Mouse (Mus musculus) myocyte (in vitro differentiated cells): ENCODE measurements at regions not wholly inside any gene's neighbourhood (a gene's known extent, or its start where the extent isn't known, plus 50 kb on each side); places are given as distances from the start of the nearest gene placed in this dataset.

ENCODE experiments used
- H3K27me3 ChIP-seq: one replicate; pipeline ENCODE4 v1.6.1; 2011; ENCODE audit not compliant: control insufficient read depth, insufficient read depth, insufficient read length
- H3K36me3 ChIP-seq: one replicate; pipeline ENCODE4 v1.6.1; 2011; ENCODE audit not compliant: control insufficient read depth, insufficient read depth
- H3K4me2 ChIP-seq: one replicate; pipeline ENCODE4 v1.6.1; 2011; ENCODE audit warnings: low read depth, control low read depth
- H3K4me3 ChIP-seq: one replicate; pipeline ENCODE4 v1.5.1; 2011; ENCODE audit warnings: mild to moderate bottlenecking, control low read depth, moderate library complexity
- H3K79me2 ChIP-seq: one replicate; pipeline ENCODE4 v1.6.1; 2011; ENCODE audit not compliant: control insufficient read depth, insufficient read depth
- H3ac ChIP-seq: one replicate; pipeline ENCODE4 v1.6.1; 2011; ENCODE audit not compliant: control insufficient read depth, insufficient read length
- CEBPB ChIP-seq: IDR thresholded peaks from 2 replicates; pipeline ENCODE4 v1.6.1; 2011; ENCODE audit warnings: mild to moderate bottlenecking, moderate library complexity; ENCODE audit not compliant: poor library complexity, insufficient read depth, severe bottlenecking
- E2F4 ChIP-seq: IDR thresholded peaks from one replicate; pipeline ENCODE4 v1.6.1; 2011; ENCODE audit warnings: mild to moderate bottlenecking, control low read depth, moderate library complexity; ENCODE audit not compliant: insufficient read depth
- MAX ChIP-seq: IDR thresholded peaks from one replicate; pipeline ENCODE4 v1.6.1; 2011; ENCODE audit warnings: low read depth, mild to moderate bottlenecking, control low read depth
- MYOD1 ChIP-seq, 3 experiments: IDR thresholded peaks; one replicate each; pipeline ENCODE4 v1.6.1; 2011; ENCODE audit warnings: control low read depth in 2 of 3, low read depth in 2 of 3, mild to moderate bottlenecking in 2 of 3, moderate library complexity in 1 of 3; ENCODE audit not compliant: insufficient read length in 2 of 3, control insufficient read depth in 1 of 3
- MYOG ChIP-seq, 3 experiments: IDR thresholded peaks; one replicate each; pipeline ENCODE4 v1.6.1; 2011; ENCODE audit warnings: control low read depth in 2 of 3, low read depth in 2 of 3, mild to moderate bottlenecking in 2 of 3; ENCODE audit not compliant: insufficient read length in 2 of 3, control insufficient read depth in 1 of 3, insufficient read depth in 1 of 3
- POLR2A ChIP-seq: IDR thresholded peaks from one replicate; pipeline ENCODE4 v1.6.1; 2011; ENCODE audit warnings: low read depth, mild to moderate bottlenecking, control low read depth, moderate library complexity; ENCODE audit not compliant: insufficient read length
- POLR2AphosphoS2 ChIP-seq: IDR thresholded peaks from one replicate; pipeline ENCODE4 v1.6.1; 2011; ENCODE audit warnings: low read depth, control low read depth; ENCODE audit not compliant: insufficient read length
- REST ChIP-seq: IDR thresholded peaks from one replicate; pipeline ENCODE4 v1.6.1; 2011; ENCODE audit warnings: mild to moderate bottlenecking, control low read depth, moderate library complexity; ENCODE audit not compliant: insufficient read depth, insufficient read length
- SRF ChIP-seq: IDR thresholded peaks from one replicate; pipeline ENCODE4 v1.6.1; 2011; ENCODE audit warnings: low read depth; ENCODE audit not compliant: control insufficient read depth, insufficient read length
- TCF12 ChIP-seq: IDR thresholded peaks from one replicate; pipeline ENCODE4 v1.6.1; 2011; ENCODE audit warnings: mild to moderate bottlenecking, control low read depth; ENCODE audit not compliant: poor library complexity, insufficient read depth, severe bottlenecking
- TCF3 ChIP-seq: IDR thresholded peaks from one replicate; pipeline ENCODE4 v1.6.1; 2011; ENCODE audit warnings: low read depth, control low read depth; ENCODE audit not compliant: insufficient read length
- USF1 ChIP-seq: IDR thresholded peaks from one replicate; pipeline ENCODE4 v1.6.1; 2011; ENCODE audit warnings: low read depth, mild to moderate bottlenecking, control low read depth, moderate library complexity

DNA sequence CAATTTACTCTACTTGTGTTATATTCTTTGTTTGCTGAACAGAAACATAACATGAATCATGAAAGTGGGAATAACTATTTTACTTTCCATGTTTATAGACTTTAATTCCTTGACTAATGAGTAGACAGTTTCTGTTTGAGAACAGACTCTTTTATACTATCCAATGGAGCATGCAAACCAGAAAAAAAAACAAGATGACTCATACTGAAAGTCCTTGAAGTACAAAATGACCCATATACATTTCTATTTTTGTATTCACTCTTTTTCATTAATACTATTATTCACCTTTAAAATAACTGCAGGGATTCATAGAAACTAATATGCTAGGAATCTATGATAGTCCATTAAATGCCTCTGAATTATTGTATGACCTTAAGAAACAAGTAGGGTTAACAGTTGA lies 549.5 kb upstream of the Rag2 start:
- H3K36me3 ChIP-seq: no peaks in the 10 kb centered on the region
- no peaks in the 10 kb centered on the region for H3K27me3 ChIP-seq
- H3K4me3 ChIP-seq: no peak overlapping the region
- TF ChIP-seq POLR2AphosphoS2: no peak
- no peak for TF ChIP-seq MYOD1 (IDR thresholded peaks at IDR 0.05; ENCODE audit: control insufficient read depth in 1 of 3, insufficient read length in 2 of 3, low read depth in 2 of 3)
- TF ChIP-seq TCF3: no peak
- no peak for TF ChIP-seq E2F4
- no peak for TF ChIP-seq SRF
- TF ChIP-seq TCF12: no peak
- TF ChIP-seq MAX: no peak
- no peak for TF ChIP-seq CEBPB
- TF ChIP-seq USF1: no peak
- TF ChIP-seq MYOG (IDR thresholded peaks at IDR 0.05; ENCODE audit: control insufficient read depth in 1 of 3, insufficient read depth in 1 of 3, insufficient read length in 2 of 3, low read depth in 2 of 3): no peak
- no peak for TF ChIP-seq REST
- no peak for TF ChIP-seq POLR2A
- H3K79me2 ChIP-seq: no peaks in the 10 kb centered on the region
- H3ac ChIP-seq: no peak overlapping the region
- H3K4me2 ChIP-seq: no peak overlapping the region

DNA sequence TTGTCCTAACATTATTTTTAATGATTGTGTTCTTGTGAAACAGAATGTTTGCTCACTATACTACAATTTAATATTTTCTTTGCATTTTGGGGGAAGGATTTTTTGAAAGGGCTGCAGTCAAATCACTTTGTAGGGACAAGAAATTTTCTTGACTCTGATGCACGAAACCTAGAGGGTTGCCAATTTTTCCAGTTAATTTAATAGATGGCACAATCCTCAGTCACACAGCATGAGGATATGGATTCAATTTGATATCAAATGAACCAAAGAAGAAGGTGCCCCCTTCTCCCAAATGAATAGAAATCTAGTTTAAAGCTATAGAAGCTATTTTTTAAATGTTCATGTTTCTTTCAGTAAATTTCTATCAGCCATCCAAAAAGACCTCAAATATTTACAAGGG lies 544.3 kb upstream of the Rag2 start:
- H3K4me3 ChIP-seq: no peak overlapping the region
- H3K27me3 ChIP-seq: no peaks in the 10 kb centered on the region
- H3K79me2 ChIP-seq: no peaks in the 10 kb centered on the region
- no peak overlapping the region for H3ac ChIP-seq
- no peak overlapping the region for H3K4me2 ChIP-seq
- no peaks in the 10 kb centered on the region for H3K36me3 ChIP-seq
- TF ChIP-seq TCF12 (no peak), MYOD1 (IDR thresholded peaks at IDR 0.05; ENCODE audit: control insufficient read depth in 1 of 3, insufficient read length in 2 of 3, low read depth in 2 of 3) (no peak), POLR2A (no peak), MYOG (IDR thresholded peaks at IDR 0.05; ENCODE audit: control insufficient read depth in 1 of 3, insufficient read depth in 1 of 3, insufficient read length in 2 of 3, low read depth in 2 of 3) (no peak), E2F4 (no peak), REST (no peak), USF1 (no peak), TCF3 (no peak), CEBPB (no peak), POLR2AphosphoS2 (no peak), SRF (no peak), MAX (no peak)

DNA sequence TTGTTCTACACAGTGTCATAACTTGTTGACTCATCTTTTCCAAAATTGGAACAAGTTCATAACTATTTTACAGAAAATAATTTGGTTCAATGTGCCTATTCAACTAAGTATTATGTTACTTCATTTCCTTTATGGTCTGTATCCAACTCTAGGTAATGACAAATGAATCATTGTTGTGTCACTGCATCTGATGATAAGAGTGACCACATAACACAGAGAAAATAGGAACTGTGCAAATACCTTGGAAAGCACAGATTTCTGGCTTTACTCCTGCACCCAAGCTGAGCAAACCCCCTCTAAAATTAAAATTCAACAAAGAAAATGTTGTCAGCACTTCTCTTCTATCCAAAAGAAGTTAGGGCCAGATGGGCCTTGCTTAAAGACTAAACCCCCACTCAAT lies 540.7 kb upstream of the Rag2 start:
- no peak overlapping the region for H3K4me2 ChIP-seq
- no peak overlapping the region for H3K4me3 ChIP-seq
- H3K36me3 ChIP-seq: no peaks in the 10 kb centered on the region
- TF ChIP-seq USF1 (no peak), POLR2A (no peak), MYOG (IDR thresholded peaks at IDR 0.05; ENCODE audit: control insufficient read depth in 1 of 3, insufficient read depth in 1 of 3, insufficient read length in 2 of 3, low read depth in 2 of 3) (no peak), REST (no peak), POLR2AphosphoS2 (no peak), E2F4 (no peak), CEBPB (no peak), MYOD1 (IDR thresholded peaks at IDR 0.05; ENCODE audit: control insufficient read depth in 1 of 3, insufficient read length in 2 of 3, low read depth in 2 of 3) (no peak), MAX (no peak), TCF3 (no peak), SRF (no peak), TCF12 (no peak)
- H3K27me3 ChIP-seq: no peaks in the 10 kb centered on the region
- no peak overlapping the region for H3ac ChIP-seq
- no peaks in the 10 kb centered on the region for H3K79me2 ChIP-seq

DNA sequence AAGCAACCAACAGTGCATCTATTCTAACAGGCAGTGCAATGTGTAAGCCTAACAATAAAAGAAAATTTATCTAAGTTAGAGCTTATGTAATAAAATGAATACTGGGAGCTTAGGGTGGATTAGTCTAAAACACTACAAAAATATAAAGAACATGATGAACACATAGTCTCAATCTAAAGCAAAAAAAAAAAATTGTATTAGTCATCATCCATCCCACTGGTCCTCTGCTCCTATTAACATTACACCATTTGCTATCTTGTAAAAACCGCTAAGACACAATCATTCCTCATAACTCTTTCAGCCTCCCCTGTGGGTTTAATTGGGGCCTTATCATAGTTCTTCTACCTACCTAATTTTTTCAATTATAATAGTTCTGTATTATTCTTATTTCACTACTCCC lies 539.9 kb upstream of the Rag2 start:
- Histone ChIP-seq H3K27me3 (no peaks in the 10 kb centered on the region), H3K4me2 (no peak overlapping the region), H3K4me3 (no peak overlapping the region), H3ac (no peak overlapping the region), H3K36me3 (no peaks in the 10 kb centered on the region), H3K79me2 (no peaks in the 10 kb centered on the region)
- TF ChIP-seq USF1 (no peak), POLR2AphosphoS2 (no peak), CEBPB (no peak), E2F4 (no peak)

DNA sequence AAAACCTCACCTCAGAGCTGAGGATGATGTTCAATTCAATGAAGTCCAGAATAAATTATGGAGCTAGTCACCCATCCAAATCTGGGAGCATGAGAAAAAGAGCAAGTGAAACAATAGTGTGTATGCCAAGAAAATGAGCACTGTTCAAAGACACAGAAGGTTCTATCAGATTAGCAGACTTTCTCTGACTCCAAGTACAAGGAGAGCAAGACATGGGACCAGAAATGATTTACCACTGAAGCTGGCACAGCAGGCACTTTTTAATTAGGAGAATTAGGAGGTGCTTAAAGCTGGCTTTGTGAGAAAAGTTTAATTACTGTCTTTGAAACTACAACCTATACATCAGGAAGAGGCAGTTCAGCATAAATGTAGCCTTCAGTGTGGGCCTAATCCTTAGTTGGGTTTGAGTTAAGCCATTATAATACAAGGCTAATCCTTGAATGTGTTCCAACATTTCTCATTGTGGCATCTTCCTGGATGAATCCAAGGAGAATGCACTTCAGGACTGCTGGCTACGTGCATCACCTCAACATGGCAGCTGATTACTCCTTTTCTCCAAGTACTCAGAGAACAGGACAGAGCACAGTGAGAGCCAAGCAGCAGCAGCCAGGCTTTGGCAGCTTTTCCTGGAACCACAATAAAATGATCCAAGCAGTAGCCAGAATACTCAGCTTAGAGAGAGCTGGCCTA lies 517.2 kb upstream of the Rag2 start:
- no peak for TF ChIP-seq POLR2A
- no peak for TF ChIP-seq REST
- no peak for TF ChIP-seq E2F4
- TF ChIP-seq SRF: no peak
- TF ChIP-seq USF1: no peak
- TF ChIP-seq TCF3: no peak
- TF ChIP-seq CEBPB: no peak
- no peak for TF ChIP-seq MYOG (IDR thresholded peaks at IDR 0.05; ENCODE audit: control insufficient read depth in 1 of 3, insufficient read depth in 1 of 3, insufficient read length in 2 of 3, low read depth in 2 of 3)
- no peak for TF ChIP-seq MYOD1 (IDR thresholded peaks at IDR 0.05; ENCODE audit: control insufficient read depth in 1 of 3, insufficient read length in 2 of 3, low read depth in 2 of 3)
- no peak for TF ChIP-seq MAX
- no peak for TF ChIP-seq POLR2AphosphoS2
- no peak for TF ChIP-seq TCF12
- H3K27me3 ChIP-seq: no peaks in the 10 kb centered on the region
- no peak overlapping the region for H3ac ChIP-seq
- H3K36me3 ChIP-seq: no peaks in the 10 kb centered on the region
- no peak overlapping the region for H3K4me3 ChIP-seq
- no peak overlapping the region for H3K4me2 ChIP-seq
- H3K79me2 ChIP-seq: no peaks in the 10 kb centered on the region
